Mouse (Mus musculus) urinary bladder, adult 18-20 months (tissue): ENCODE measurements around the gene Mapk1ip1l.
"Not testable (repeated sequence)": the region's sequence is repeated elsewhere in the genome, so short reads cannot be mapped to it uniquely, and the experiment has no call there.

Experiments
- DNase-seq, 2 experiments: peaks; one replicate each; pipeline ENCODE4 v3.0.0; 2022; ENCODE audit warnings: low spot score in 2 of 2, mixed read lengths in 2 of 2

The Mapk1ip1l gene

GRCm38 (mm10) chr14:47304814-47305405, 6.8 kb downstream of the Mapk1ip1l start:
- no peak for DNase-seq

DNA sequence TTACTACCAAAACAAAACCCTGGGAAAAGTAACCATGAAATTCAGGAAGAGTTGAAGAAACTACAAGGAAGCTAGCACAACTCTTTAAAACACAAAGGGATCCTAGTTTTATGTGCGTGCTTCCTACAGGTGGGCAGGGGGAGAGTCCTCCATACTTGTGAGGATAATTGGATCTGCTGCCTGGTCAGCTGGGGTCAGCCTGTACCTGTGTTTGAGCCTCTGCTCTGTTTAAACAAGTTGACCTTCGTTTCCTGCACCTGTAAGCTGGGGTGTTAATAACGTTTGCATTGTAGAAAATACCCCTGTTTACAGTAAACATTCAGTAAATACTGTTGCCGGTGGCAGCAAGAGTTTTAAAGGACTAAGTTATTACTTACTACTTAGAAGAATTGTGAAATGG, 7.9 kb downstream of the Mapk1ip1l start:
- DNase-seq: no peak

GRCm38 (mm10) chr14:47307669-47308068, 9.6 kb downstream of the Mapk1ip1l start:
- no peak for DNase-seq

DNA sequence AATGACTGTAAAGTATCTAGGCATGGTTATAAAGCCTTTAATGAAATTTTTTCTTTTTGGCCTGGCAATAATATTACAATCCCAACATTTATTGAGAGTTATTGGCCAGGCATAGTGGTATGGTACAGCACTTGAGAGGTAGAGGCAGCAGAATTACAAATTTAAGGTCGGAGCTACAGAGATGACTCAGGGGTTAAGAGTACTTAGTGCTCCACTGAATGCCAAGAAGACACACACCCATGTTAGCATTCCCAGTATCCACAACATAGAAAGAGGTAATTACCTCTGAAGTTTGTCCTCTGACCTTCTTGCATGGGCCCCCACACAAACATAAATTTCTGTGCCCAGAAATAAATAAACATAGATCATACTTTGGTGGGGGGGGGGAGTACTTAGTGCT, 11.0 kb downstream of the Mapk1ip1l start:
- no peak for DNase-seq

DNA sequence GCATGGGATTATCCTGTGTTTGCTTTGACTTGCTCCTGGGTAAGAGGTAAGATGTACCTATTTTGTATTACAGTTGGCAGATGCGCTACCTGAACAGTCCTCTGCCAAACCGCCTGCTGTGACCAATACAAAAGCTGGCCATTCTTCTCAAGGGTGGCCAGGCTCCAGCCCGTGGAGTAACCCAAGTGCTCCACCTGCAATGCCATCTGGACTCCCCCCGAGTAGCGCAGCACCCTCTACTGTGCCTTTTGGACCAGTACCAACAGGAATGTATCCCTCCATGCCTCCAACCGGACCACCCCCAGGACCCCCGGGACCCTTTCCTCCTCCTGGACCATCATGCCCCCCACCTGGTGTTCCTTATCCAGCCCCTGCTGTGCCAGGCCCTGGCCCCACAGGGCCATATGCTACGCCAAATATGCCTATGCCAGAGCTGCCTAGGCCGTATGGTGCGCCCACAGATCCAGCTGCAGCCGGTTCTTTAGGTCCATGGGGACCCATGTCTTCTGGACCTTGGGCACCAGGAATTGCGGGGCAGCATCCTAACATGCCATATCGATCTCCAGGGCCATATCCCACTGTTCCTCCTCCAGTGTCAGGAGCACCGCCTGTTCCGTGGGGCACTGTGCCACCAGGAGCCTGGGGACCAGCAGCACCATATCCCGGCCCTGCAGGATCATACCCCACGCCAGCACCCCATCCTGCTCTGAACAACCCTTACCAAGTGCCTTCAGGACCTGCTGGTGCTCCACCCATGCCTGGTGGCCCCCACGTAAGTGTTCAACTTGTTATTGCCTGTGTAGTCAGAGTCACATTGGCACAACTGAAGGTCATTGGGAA, 12.5 kb downstream of the Mapk1ip1l start:
- DNase-seq: no peak

- no peak for DNase-seq
These were observed 21.3 kb downstream of the Mapk1ip1l start for GRCm38 (mm10) chr14:47319362-47319761.

GRCm38 (mm10) chr14:47321581-47321980, 23.5 kb downstream of the Mapk1ip1l start:
- DNase-seq: not testable (repeated sequence)

GRCm38 (mm10) chr14:47325965-47326761, 28.1 kb downstream of the Mapk1ip1l start:
- DNase-seq: no peak

GRCm38 (mm10) chr14:47327347-47327746, 29.3 kb downstream of the Mapk1ip1l start:
- DNase-seq: peak in 1 of 2 experiments; percentile 22

- no peak for DNase-seq
These were observed 33.9 kb downstream of the Mapk1ip1l start for GRCm38 (mm10) chr14:47331920-47332319.

GRCm38 (mm10) chr14:47334819-47335218, 36.8 kb downstream of the Mapk1ip1l start:
- peak; percentile 68 to 69 for DNase-seq

DNA sequence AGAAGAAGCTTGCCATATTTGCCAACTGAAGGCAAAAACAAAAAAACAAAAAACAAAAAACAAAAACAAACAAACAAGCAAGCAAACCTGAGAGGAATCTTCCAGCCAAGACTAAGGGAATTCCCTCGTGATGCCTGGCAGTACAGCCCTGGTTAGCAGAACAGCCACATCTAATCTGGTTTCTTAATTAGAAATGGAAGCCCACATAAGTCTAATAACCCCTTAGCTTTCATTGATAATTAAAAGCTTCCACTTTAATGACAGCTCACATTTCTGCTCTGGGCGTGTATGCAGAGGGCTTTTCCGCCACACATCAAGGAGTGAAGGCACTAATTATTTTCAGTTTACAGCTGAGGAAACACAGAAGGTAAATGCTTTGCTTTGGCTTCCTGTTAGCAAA, 37.2 kb downstream of the Mapk1ip1l start:
- DNase-seq: no peak

DNA sequence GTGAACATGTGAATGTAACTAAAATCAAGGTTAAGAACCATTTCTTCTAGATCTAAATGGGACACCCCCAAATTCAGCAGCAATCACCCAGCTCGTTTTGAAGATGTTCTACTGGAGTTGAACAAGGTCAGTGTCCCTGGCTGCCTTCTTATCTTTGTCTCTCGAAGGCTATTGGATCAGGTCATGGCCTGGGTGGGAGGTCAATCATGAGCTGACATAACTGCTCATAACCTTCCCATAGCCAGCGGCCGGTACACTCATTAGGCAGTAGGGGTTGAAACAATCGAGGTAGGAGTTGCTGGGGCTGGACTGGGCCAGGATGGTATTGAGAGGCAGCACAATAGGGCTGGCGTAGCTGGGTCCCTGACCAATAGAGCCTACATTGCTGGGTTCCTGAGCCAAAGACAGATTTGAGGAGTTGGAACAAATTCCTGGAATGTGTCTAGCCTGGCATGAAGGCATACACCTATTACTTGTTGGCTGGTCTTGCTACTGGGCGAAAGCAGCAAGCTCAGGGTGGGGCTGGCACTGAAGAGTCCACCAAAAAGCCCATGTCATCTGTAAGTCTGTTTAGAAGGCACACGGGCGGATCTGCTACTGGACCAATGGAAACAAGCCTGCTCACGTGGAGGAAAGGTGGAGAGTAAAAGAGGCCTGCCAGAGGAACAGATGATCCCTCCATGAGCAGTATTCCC, 42.3 kb downstream of the Mapk1ip1l start:
- no peak for DNase-seq

DNA sequence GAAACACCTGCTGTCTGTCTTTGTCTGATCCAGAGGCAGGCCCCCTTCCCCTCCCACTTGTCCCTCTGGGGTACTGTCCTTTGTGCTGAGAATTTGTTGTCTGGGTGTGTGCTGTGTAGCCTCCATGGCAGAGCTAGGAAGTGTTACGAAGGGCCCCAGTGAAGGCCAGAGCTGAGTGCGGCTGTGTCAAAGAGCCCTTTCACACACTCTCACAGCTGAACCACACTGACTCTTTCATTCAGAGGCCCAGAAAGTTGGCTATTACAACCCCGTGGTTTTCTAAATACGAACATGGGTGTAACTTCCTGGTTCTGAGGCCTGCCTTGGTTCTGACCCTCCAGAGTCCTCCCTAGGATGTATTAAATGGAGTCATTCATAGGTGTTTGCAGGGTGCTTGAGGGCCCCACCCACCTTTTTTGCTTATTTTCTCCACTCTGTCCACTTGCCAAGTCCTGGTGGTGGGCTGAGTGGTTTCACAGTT, 43.8 kb downstream of the Mapk1ip1l start:
- DNase-seq: no peak

DNA sequence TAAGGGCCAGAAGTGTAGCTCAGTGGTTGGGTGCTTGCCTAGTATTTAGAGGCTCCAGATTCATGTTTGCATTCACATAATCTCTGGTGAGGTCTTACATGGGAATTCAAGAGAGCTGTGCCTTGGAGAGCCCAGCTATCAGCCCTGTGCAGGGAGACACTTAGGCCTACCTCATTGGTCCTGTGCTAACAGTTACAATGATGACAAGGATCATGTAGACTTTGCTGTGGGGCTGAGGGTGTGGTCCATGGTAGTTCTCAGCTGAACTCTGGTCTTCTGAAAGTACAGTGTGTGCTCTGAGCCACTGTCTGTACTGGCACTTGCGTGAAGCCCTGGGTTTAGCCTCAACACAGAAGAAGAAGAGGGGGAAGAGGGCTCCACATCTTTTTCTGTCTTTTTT, 48.6 kb downstream of the Mapk1ip1l start:
- DNase-seq: no peak

DNA sequence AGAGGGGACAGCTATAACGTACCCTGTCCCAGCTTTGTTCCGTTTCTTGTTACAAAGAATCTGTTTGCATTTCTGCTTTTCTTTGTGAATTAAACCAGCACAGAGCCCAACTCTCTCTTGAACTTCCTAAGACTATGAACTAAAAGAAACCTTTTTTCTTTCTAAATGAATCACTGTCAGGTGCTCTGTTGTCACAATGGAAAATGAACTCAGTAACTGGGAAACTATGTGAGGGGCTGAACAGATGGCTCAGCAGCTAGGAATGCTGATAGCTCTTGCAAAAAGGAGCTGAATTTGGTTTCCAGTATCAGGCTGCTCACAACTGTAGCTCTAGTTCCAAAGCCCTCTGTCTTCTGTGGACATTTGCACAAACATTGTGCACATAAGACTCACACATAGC, 52.9 kb downstream of the Mapk1ip1l start:
- DNase-seq: no peak

DNA sequence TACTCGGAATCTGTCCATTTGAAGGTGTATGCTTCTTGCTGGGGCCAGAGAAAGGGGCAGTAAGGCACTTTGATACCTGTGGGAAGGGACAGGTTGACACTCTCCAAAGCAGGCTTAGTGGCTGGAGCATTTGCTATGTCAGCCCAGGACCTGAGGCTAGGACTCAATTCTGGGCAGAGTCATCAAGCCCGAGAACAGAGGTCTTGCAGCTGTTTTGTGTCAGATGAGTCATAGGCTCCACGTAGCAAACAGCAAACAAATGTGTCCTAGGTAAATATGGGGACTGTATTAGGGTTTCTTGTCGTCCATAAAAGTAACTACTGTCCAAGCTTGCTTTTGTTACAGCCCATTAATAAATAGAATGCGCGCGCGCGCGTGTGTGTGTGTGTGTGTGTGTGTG, 54.2 kb downstream of the Mapk1ip1l start:
- DNase-seq: no peak

DNA sequence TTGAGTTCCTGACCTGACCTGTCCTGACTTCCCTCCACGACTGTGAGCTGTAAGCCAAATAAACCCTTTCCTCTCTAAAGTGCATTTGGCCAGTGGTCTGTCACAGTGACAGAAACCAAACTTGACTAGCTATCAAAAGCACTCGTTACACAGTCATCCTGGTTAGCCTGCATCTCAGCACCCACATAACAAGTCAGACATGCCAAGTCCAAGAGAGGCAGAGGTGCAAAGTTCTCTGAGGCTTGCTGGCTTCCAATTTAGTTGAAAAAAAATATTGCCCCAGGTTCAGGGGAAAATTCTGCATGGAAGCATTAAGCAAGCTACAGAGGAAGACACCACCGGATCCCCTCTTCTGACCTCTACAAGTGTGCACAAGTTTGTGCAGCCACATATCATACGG, 55.2 kb downstream of the Mapk1ip1l start:
- no peak for DNase-seq

DNA sequence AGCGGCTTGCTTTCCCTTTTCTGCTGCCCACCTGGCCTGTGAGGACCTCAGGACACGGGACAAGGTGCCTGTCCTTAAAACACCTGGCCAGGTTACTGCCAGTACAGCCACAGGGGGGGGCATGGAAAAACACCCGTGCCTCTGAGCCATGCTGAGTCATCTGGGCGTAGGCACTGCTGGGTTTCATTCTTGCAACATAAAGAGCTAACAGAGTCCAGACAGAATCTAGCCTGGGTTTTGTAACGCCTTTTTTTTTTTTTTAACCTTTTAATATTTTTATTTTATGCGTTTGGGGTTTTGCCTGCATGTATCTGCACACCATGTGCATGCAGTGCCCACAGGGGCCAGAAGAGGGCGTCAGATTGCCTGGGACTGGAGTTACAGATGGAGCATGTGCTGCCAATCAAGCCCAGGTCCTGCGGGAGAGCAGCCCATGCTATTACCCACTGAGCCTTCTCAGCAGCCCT, 56.1 kb downstream of the Mapk1ip1l start:
- peak; percentile 53 to 82 for DNase-seq

DNA sequence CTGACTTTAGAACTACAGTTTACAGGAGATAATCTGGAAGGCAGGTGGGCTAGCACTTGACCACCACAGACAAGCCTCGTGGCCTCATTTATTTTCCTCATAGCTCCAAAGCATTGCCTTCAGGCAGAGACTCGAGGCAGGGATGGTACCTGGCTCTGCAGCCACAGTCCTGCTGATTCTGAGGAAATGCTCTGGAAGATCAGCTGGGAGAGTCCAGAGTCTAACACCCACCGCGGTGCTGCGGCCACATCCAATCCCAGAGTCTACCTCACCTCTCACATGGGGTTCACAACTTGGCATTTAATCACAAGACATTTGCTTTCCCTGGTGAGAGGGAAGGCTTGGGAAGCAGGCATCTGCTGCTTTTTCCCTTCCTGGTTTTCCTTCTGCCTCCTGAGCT, 56.9 kb downstream of the Mapk1ip1l start:
- no peak for DNase-seq

DNA sequence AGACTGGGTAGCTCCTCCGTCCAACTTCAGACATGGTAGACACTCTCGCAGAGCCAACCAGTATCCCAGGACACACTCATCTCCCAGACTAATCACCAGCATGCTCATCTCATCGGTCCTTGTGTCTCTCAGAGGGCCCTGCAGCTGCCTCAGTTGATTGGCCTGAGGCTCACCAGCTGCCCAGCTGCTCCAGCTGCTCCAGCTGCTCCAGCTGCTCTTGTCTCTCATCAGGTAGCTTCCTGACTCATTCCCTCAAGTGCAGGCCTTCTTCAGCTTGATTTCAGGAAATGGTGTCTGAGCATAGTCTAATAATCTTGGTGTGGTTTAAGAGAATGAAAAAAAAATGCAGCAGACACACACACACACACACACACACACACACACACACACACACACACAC, 58.6 kb downstream of the Mapk1ip1l start:
- no peak for DNase-seq

DNA sequence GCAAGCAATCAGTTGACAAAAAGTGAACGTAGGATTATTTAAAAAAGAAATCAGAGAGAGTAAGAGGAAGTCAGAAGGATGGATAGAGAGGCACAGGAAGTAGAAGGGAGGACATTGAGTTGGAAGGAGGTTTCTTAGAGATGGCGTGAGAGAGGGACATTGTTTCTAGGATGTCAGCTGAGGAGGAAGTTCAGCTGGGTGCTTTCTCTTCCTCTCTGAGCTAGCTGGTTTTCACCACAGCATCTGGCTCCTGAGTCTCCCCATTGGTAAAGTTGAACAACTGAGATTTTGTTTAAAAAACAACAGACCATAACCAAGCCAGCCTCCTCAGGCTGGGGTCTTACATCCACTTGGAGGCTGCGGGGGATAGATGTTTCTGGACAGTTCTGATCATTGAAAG, 61.5 kb downstream of the Mapk1ip1l start:
- DNase-seq: no peak
